In genomic region chr16:92953936-92954654, GRCm38 (mm10) we compare ENCODE assay signal across 8 mouse cellular contexts.
A peak's percentile ranks its signal among the peaks of the same experiment; 100 is the strongest.
DNase-seq lines count a peak whose midpoint lies in the region; ATAC-seq and TF ChIP-seq lines count a peak whose summit lies in the region.

No protein-coding gene starts in this region.

- WGBS in lung, adult 2 months = 42% methylated on average over 11 of the region's 11 CpGs
- WGBS in heart, embryonic 14.5 days = 59% methylated on average over 11 of the region's 11 CpGs
- WGBS in limb, embryonic 10.5 days = 48% methylated on average over 11 of the region's 11 CpGs
- WGBS in stomach, embryonic 15.5 days = 42% methylated on average over 11 of the region's 11 CpGs
- WGBS in forebrain, embryonic 16.5 days = 77% methylated on average over 11 of the region's 11 CpGs
- 59% methylated on average over 11 of the region's 11 CpGs for WGBS in hindbrain, embryonic 12.5 days

- H3K4me1 ChIP-seq in lung, adult 2 months (ENCODE audit: control insufficient read depth, insufficient read depth, low read length) = no peaks in the 10 kb centered on the region; the same call in 1 of the 2 replicates
- peaks cover 16 to 23% of the 10 kb centered on the region in 2 experiments for H3K4me1 ChIP-seq in heart, embryonic 14.5 days (ENCODE audit: control insufficient read depth in 2 of 2, insufficient read depth in 2 of 2, low read length in 2 of 2)
- H3K4me1 ChIP-seq in limb, embryonic 10.5 days = peaks cover 39% of the 10 kb centered on the region
- peaks cover 4% of the 10 kb centered on the region for H3K4me1 ChIP-seq in stomach, embryonic 15.5 days
- no peaks in the 10 kb centered on the region for H3K4me1 ChIP-seq in forebrain, embryonic 16.5 days (replicated peaks; ENCODE audit: control insufficient read depth, insufficient read depth, low read length)
- H3K4me1 ChIP-seq in hindbrain, embryonic 12.5 days = no peaks in the 10 kb centered on the region

- no peak for TF ChIP-seq POLR2A in lung, adult 2 months (IDR thresholded peaks at IDR 0.05; ENCODE audit: borderline replicate concordance, extremely low read depth, low read depth, low read length)

- ATAC-seq in heart, embryonic 14.5 days (ENCODE audit: insufficient number of reproducible peaks, insufficient read depth, low FRiP score, low read depth) = peak; percentile 51
- ATAC-seq in stomach, embryonic 15.5 days (ENCODE audit: insufficient read depth, low FRiP score, low read depth) = peak; percentile 25; the same call in 1 of the 2 replicates
- ATAC-seq in forebrain, embryonic 16.5 days = no peak
- no peak for ATAC-seq in hindbrain, embryonic 12.5 days (ENCODE audit: low FRiP score)

- H3K36me3 ChIP-seq in heart, embryonic 14.5 days (ENCODE audit: control insufficient read depth, insufficient read depth, low read length) = no peaks in the 10 kb centered on the region
- no peaks in the 10 kb centered on the region for H3K36me3 ChIP-seq in limb, embryonic 10.5 days
- no peaks in the 10 kb centered on the region for H3K36me3 ChIP-seq in stomach, embryonic 15.5 days
- H3K36me3 ChIP-seq in forebrain, embryonic 16.5 days (ENCODE audit: control insufficient read depth, insufficient read depth) = no peaks in the 10 kb centered on the region
- H3K36me3 ChIP-seq in hindbrain, embryonic 12.5 days = no peaks in the 10 kb centered on the region

- H3K4me2 ChIP-seq in heart, embryonic 14.5 days (ENCODE audit: low read length) = no peak overlapping the region
- H3K4me2 ChIP-seq in stomach, embryonic 15.5 days = no peak overlapping the region
- H3K4me2 ChIP-seq in forebrain, embryonic 16.5 days (ENCODE audit: low read length) = no peak overlapping the region
- H3K4me2 ChIP-seq in hindbrain, embryonic 12.5 days (replicated peaks) = no peak overlapping the region

- peak overlapping the region; percentile 33 to 54; a peak in 2 of 4 replicates for H3K27ac ChIP-seq in heart, embryonic 14.5 days (replicated peaks in 1 of 2; ENCODE audit: control insufficient read depth in 1 of 2, insufficient read depth in 1 of 2, low read depth in 2 of 2, low read length in 2 of 2)
- peak overlapping the region; percentile 80 for H3K27ac ChIP-seq in limb, embryonic 10.5 days
- H3K27ac ChIP-seq in stomach, embryonic 15.5 days = peak overlapping the region; percentile 23
- H3K27ac ChIP-seq in forebrain, embryonic 16.5 days (ENCODE audit: low read length) = no peak overlapping the region
- no peak overlapping the region for H3K27ac ChIP-seq in hindbrain, embryonic 12.5 days

- H3K9ac ChIP-seq in heart, embryonic 14.5 days (ENCODE audit: low read length) = no peak overlapping the region
- H3K9ac ChIP-seq in stomach, embryonic 15.5 days = no peak overlapping the region
- H3K9ac ChIP-seq in forebrain, embryonic 16.5 days (replicated peaks; ENCODE audit: low read depth, low read length) = no peak overlapping the region
- H3K9ac ChIP-seq in hindbrain, embryonic 12.5 days = no peak overlapping the region

- 0 out of 2 replicates have a peak, but pooled peaks cover 6% of the 10 kb centered on the region for H3K27me3 ChIP-seq in heart, embryonic 14.5 days (ENCODE audit: control insufficient read depth, insufficient read depth, low read length)
- no peaks in the 10 kb centered on the region for H3K27me3 ChIP-seq in limb, embryonic 10.5 days (ENCODE audit: low read depth, poor library complexity, severe bottlenecking)
- H3K27me3 ChIP-seq in stomach, embryonic 15.5 days (replicated peaks) = no peaks in the 10 kb centered on the region
- no peaks in the 10 kb centered on the region for H3K27me3 ChIP-seq in forebrain, embryonic 16.5 days (replicated peaks; ENCODE audit: control insufficient read depth, insufficient read depth, low read length)
- 0 out of 2 replicates have a peak, but pooled peaks cover 6% of the 10 kb centered on the region for H3K27me3 ChIP-seq in hindbrain, embryonic 12.5 days

- DNase-seq in lung, adult 18-20 months = peak; percentile 10 to 18
- no peak for DNase-seq in lung, adult 2 months
- peak; percentile 15 for DNase-seq in embryo, embryonic 9.5 days (ENCODE audit: extremely low spot score)
- peak; percentile 55 for DNase-seq in limb, embryonic 10.5 days (ENCODE audit: low spot score)

- TF ChIP-seq CTCF in lung, adult 2 months (IDR thresholded peaks at IDR 0.05; ENCODE audit: insufficient read depth, low read length) = no peak

- no peak overlapping the region for H3K4me3 ChIP-seq in lung, adult 2 months (replicated peaks; ENCODE audit: extremely low read depth, low read depth, low read length)
- H3K4me3 ChIP-seq in heart, embryonic 14.5 days (ENCODE audit: control insufficient read depth in 1 of 2, insufficient read depth in 1 of 2, low read depth in 1 of 2, low read length in 2 of 2) = no peak overlapping the region
- no peak overlapping the region for H3K4me3 ChIP-seq in limb, embryonic 10.5 days
- no peak overlapping the region for H3K4me3 ChIP-seq in stomach, embryonic 15.5 days (replicated peaks)
- H3K4me3 ChIP-seq in forebrain, embryonic 16.5 days (replicated peaks; ENCODE audit: low read length) = no peak overlapping the region
- H3K4me3 ChIP-seq in hindbrain, embryonic 12.5 days = no peak overlapping the region

- no peaks in the 10 kb centered on the region for H3K9me3 ChIP-seq in heart, embryonic 14.5 days (ENCODE audit: control insufficient read depth, low read length)
- H3K9me3 ChIP-seq in limb, embryonic 10.5 days (replicated peaks) = no peaks in the 10 kb centered on the region
- H3K9me3 ChIP-seq in stomach, embryonic 15.5 days = no peaks in the 10 kb centered on the region
- no peaks in the 10 kb centered on the region for H3K9me3 ChIP-seq in forebrain, embryonic 16.5 days (ENCODE audit: control insufficient read depth, low read length)
- no peaks in the 10 kb centered on the region for H3K9me3 ChIP-seq in hindbrain, embryonic 12.5 days (replicated peaks)

Comparison
In these comparisons a context has a peak if more than half of its experiments do, and no peak if none do; other contexts are left out.
1. ATAC-seq: peak in heart, embryonic 14.5 days (single experiment) and stomach, embryonic 15.5 days (single experiment); none in forebrain, embryonic 16.5 days (single experiment) and hindbrain, embryonic 12.5 days (single experiment).
2. H3K27ac ChIP-seq: peak in heart, embryonic 14.5 days (2 of 2), limb, embryonic 10.5 days (single experiment) and stomach, embryonic 15.5 days (single experiment); none in forebrain, embryonic 16.5 days (single experiment) and hindbrain, embryonic 12.5 days (single experiment).